Mouse (Mus musculus) cerebellum, adult 18-20 months (tissue): ENCODE data around the gene Taf1a.

ENCODE experiments used
- DNase-seq, 2 experiments: peaks; one replicate each; pipeline ENCODE4 v3.0.0; 2021

Taf1a gene

GRCm38 (mm10) chr1:183414081-183414727 is 25.4 kb downstream of the Taf1a start:
- DNase-seq, result no peak

DNA sequence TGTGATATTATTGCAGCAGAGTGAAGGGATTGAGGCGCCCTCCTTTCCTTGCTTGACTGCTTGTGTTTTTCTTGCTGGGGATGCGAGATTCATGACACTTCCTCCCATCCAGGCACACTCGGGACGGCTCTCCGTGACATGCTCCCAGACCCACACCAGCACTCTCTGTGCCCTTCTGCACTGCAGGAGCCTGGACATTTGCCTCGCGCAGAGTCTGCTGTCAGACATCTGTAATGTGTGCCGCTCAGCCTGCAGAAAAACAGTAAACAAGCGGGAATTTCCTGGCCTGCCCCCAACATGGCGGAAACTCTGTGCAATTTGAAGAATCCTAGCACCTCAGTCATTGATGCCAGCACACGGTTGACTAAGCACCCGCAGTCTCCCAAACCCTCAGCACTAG is 29.1 kb downstream of the Taf1a start, which contains the start of gene Hhipl2:
Hhipl2 (plus strand) TSS at position 343 of the 400 bp plus-strand sequence.
- no peak for DNase-seq

GRCm38 (mm10) chr1:183419741-183420140 is 31.0 kb downstream of the Taf1a start:
- no peak for DNase-seq

DNA sequence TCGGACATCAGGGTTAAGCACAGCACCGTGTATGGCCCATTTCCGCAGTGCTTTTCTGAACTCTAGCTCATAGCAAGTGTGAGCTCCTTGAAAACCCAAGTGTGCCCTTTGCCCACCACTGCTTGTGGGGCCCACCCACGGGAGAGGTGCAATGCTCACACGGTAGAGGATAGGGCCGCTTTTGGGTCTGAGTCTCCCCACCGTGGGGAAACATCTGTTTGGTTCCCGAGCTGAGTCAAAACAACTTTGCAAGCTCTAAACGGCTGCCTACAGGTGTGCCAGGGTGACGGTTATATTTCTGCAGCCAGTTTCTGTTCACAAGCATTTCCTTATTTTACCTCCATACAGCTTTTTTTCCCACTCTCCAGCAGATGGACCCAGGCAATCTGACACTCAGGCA is 31.5 kb downstream of the Taf1a start:
- DNase-seq, result no peak

DNA sequence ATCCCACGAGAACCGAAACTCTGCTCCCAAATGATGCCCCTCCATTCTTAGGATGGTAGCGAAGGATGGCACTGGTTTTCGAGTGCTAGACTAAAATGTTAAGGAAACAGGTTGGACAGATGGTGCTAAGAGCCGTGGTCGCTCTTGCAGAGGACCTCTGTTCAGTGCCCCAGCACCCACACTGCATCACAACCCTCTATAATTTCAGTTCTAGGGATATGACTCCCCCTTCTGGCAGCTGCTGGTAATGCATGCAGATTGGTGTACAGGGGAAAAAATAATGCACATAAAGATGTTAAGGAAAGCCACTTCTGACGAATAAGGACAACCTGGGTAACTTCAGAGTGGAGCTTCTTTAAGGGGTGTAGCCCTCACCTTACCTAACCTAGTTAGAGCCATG is 35.3 kb downstream of the Taf1a start:
- DNase-seq, result no peak

DNA sequence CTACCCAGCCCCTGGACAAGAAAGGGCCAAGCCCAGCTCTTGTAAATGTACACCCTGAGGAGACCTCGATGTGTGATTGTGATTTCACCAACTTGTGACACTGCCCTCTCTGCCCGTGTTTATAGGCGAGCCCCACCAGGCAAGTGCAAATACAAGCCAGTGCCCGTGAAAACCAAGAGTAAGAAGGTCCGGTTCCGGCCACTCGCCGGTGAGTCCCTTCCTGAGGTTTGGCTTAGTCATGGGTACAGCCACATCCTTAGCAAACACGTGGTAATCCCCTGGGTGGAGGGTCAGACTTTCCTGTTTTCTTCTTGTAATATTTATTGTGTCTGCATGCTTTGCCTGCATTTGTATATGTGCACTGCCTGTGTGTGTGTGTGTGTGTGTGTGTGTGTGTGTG is 46.1 kb downstream of the Taf1a start:
- DNase-seq, result no peak

DNA sequence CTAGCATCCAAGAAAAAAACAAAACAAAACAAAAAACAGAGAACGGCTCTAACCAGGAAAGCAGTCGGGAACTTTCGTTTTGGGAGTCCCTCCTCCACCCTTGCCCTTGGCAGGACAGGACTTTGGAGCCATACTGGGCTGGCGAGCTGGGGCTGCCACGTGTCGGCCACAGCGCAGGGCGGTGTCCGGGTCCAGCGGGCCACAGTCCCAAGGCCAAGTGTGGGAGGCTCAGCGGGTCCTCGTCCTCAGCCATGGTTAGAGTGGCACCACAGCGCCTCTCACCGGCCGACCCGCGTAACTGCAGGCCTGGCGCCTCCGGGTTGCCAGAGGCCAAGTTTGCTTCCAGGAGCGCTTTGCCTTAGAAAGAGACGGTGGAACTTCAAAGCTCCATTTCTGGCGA is 50.3 kb downstream of the Taf1a start:
- peak; percentile 70 to 78 for DNase-seq

- peak; percentile 74 to 83 for DNase-seq
Measured at GRCm38 (mm10) chr1:183442015-183442774, 53.4 kb downstream of the Taf1a start.

DNA sequence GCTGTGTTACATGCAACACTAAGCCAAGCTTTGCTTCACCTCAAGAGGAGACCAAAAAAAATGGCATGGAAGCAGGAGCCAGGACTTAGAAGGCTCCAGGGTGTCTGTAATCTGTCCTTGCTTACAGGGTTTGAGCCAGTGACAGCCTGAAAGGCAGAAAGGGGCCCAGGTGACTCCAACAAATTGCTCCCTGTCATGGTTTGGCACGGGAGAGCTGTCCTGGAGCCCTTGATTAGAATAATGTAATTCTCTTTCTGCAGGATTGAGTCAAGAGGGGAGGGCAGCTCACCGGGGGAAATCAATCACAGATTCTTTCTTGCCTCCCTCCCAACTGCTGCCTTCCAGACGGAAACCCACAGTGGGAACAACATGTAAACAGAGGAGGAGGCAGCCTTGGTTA is 64.3 kb downstream of the Taf1a start:
- no peak for DNase-seq
